Mouse (Mus musculus): ENCODE results near the gene Pkm. TPM values are rescaled to one million over a fixed set of nuclear protein-coding genes. Genes with fewer than 3 reads are reported as not detected.

Gene Pkm
- polyA plus RNA-seq, 1 experiment = 351 TPM

DNA sequence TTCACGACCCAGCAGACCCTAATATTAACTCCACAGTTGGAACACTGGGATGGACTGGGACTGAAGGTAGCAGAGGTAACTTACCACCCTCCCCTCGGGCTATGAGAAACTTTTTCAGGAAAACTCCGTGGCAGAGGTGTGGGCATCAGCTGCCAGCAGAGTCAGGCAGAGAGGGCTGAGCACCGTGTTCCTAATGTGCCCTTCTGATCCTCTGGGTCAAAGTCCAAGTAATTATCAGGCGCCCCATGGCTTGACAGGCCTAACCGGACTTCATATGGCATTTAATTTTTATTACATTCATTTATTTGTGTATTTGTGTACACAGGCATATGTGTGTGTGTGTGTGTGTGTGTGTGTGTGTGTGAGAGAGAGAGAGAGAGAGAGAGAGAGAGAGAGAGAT, 46.9 kb downstream of the Pkm start:
- WGBS = 81% methylated on average over 6 of the region's 6 CpGs
- H3K4me1 ChIP-seq (ENCODE audit: control insufficient read depth, insufficient read depth, low read length) = no peaks in the 10 kb centered on the region; the same call in 1 of the 2 replicates
- no peak overlapping the region for H3K27ac ChIP-seq (ENCODE audit: control insufficient read depth, insufficient read depth, low read depth, low read length, poor library complexity)
- TF ChIP-seq POLR2A (IDR thresholded peaks at IDR 0.05; ENCODE audit: borderline replicate concordance, control insufficient read depth, low read depth, low read length) (no peak), CTCF (IDR thresholded peaks at IDR 0.05; ENCODE audit: control insufficient read depth, insufficient read depth, low read length) (no peak)
- no peak overlapping the region for H3K4me3 ChIP-seq (replicated peaks; ENCODE audit: control insufficient read depth, low read depth, low read length)

GRCm38 (mm10) chr9:59706850-59707825, 51.0 kb downstream of the Pkm start:
- Histone ChIP-seq H3K4me1 (ENCODE audit: control insufficient read depth, insufficient read depth, low read length) (no peaks in the 10 kb centered on the region; the same call in 1 of the 2 replicates), H3K4me3 (replicated peaks; ENCODE audit: control insufficient read depth, low read depth, low read length) (peak overlapping the region; percentile 24), H3K27ac (ENCODE audit: control insufficient read depth, insufficient read depth, low read depth, low read length, poor library complexity) (peak overlapping the region; percentile 16)
- WGBS = 40% methylated on average over 10 of the region's 10 CpGs
- TF ChIP-seq POLR2A (IDR thresholded peaks at IDR 0.05; ENCODE audit: borderline replicate concordance, control insufficient read depth, low read depth, low read length) (no peak), CTCF (IDR thresholded peaks at IDR 0.05; ENCODE audit: control insufficient read depth, insufficient read depth, low read length) (no peak)

GRCm38 (mm10) chr9:59709225-59709624, 53.1 kb downstream of the Pkm start:
- TF ChIP-seq CTCF (IDR thresholded peaks at IDR 0.05; ENCODE audit: control insufficient read depth, insufficient read depth, low read length) (no peak), POLR2A (IDR thresholded peaks at IDR 0.05; ENCODE audit: borderline replicate concordance, control insufficient read depth, low read depth, low read length) (no peak)
- H3K4me1 ChIP-seq (ENCODE audit: control insufficient read depth, insufficient read depth, low read length) = no peaks in the 10 kb centered on the region; the same call in 1 of the 2 replicates
- H3K4me3 ChIP-seq (replicated peaks; ENCODE audit: control insufficient read depth, low read depth, low read length) = no peak overlapping the region
- H3K27ac ChIP-seq (ENCODE audit: control insufficient read depth, insufficient read depth, low read depth, low read length, poor library complexity) = no peak overlapping the region
- WGBS = 78% methylated on average over 3 of the region's 3 CpGs

DNA sequence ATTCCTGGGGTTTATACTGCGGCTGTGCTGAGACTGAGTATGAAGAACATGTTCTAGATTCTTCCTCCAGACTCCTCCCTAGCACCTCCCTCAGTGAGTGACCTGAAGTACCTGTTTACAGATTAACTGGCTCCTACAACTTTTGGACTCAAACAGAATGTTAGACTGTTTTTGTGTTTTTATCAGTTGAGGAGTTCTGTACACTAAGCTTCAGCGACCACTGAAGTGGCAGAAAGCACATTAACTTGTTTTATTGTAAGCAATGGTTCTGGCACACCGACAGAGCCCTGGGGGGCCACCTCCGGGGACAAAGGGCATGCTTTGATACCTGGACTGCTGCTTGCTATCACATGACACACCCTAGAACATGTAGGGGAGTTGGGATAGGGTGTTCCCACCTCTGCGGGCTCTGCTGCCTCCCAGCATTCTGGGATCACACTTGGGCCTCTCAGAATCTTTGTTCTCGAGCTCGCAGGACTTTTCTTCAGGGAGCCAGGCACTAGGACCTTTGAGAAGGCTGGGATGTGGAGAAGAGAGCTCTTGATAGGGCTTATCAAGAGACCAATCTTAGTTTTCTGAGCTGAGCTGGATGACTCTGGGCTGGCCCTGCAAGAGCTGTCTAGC, 60.2 kb downstream of the Pkm start:
- H3K27ac ChIP-seq (ENCODE audit: control insufficient read depth, insufficient read depth, low read depth, low read length, poor library complexity) = no peak overlapping the region
- 73% methylated on average over 7 of the region's 7 CpGs for WGBS
- TF ChIP-seq POLR2A (IDR thresholded peaks at IDR 0.05; ENCODE audit: borderline replicate concordance, control insufficient read depth, low read depth, low read length) (no peak), CTCF (IDR thresholded peaks at IDR 0.05; ENCODE audit: control insufficient read depth, insufficient read depth, low read length) (no peak)
- no peaks in the 10 kb centered on the region for H3K4me1 ChIP-seq (ENCODE audit: control insufficient read depth, insufficient read depth, low read length)
- H3K4me3 ChIP-seq (replicated peaks; ENCODE audit: control insufficient read depth, low read depth, low read length) = no peak overlapping the region

- Histone ChIP-seq H3K4me1 (ENCODE audit: control insufficient read depth, insufficient read depth, low read length) (no peaks in the 10 kb centered on the region), H3K4me3 (replicated peaks; ENCODE audit: control insufficient read depth, low read depth, low read length) (no peak overlapping the region), H3K27ac (ENCODE audit: control insufficient read depth, insufficient read depth, low read depth, low read length, poor library complexity) (no peak overlapping the region)
- 84% methylated on average over 4 of the region's 4 CpGs for WGBS
- TF ChIP-seq CTCF (IDR thresholded peaks at IDR 0.05; ENCODE audit: control insufficient read depth, insufficient read depth, low read length) (no peak), POLR2A (IDR thresholded peaks at IDR 0.05; ENCODE audit: borderline replicate concordance, control insufficient read depth, low read depth, low read length) (no peak)
Observed at GRCm38 (mm10) chr9:59718237-59718636, 62.1 kb downstream of the Pkm start.

GRCm38 (mm10) chr9:59721144-59721543, 65.0 kb downstream of the Pkm start:
- 77% methylated on average over 5 of the region's 5 CpGs for WGBS

DNA sequence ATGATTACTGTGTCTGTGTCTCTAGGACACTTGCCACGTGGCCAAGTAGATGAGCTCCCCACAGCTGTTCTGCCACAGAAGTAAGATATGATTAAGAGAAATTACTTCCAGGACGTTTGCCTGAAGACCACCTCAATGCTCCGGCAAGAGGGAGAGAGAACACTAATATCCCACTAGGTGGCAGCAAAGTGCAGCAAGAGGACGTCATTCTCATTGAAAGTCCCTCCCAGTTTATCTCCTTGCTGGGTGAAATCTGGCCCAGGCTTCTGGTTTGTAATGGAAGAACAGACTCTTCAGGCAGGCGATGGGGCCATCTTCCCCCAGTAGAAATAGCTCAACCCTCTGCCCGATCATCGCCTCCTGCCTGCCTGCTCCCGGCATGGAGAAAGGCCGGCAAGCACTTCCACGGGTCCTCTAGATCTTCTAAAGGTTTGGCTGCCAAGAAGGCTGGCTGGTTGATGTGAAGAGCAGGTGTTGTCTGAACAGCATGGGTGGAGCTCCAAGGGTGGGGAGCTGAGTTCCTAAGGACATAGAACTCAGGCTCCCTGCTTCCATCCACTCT, 67.0 kb downstream of the Pkm start:
- TF ChIP-seq POLR2A (IDR thresholded peaks at IDR 0.05; ENCODE audit: borderline replicate concordance, control insufficient read depth, low read depth, low read length) (no peak), CTCF (IDR thresholded peaks at IDR 0.05; ENCODE audit: control insufficient read depth, insufficient read depth, low read length) (peak; percentile 68)
- no peak overlapping the region for H3K4me3 ChIP-seq (replicated peaks; ENCODE audit: control insufficient read depth, low read depth, low read length)
- H3K4me1 ChIP-seq (ENCODE audit: control insufficient read depth, insufficient read depth, low read length) = no peaks in the 10 kb centered on the region
- WGBS = 26% methylated on average over 10 of the region's 10 CpGs
- no peak overlapping the region for H3K27ac ChIP-seq (ENCODE audit: control insufficient read depth, insufficient read depth, low read depth, low read length, poor library complexity)

More at GRCm38 (mm10) chr9:59721144-59721543, 65.0 kb downstream of the Pkm start:
- Histone ChIP-seq H3K4me1 (ENCODE audit: control insufficient read depth, insufficient read depth, low read length) (no peaks in the 10 kb centered on the region), H3K4me3 (replicated peaks; ENCODE audit: control insufficient read depth, low read depth, low read length) (no peak overlapping the region), H3K27ac (ENCODE audit: control insufficient read depth, insufficient read depth, low read depth, low read length, poor library complexity) (no peak overlapping the region)
- TF ChIP-seq CTCF (IDR thresholded peaks at IDR 0.05; ENCODE audit: control insufficient read depth, insufficient read depth, low read length) = no peak
- TF ChIP-seq POLR2A (IDR thresholded peaks at IDR 0.05; ENCODE audit: borderline replicate concordance, control insufficient read depth, low read depth, low read length) = no peak

Measured in bone marrow, adult 2 months (tissue).